Mouse (Mus musculus): Measurements from ENCODE around the gene Gse1. TPM values are rescaled to one million over a fixed set of nuclear protein-coding genes. Genes with fewer than 3 reads are reported as not detected.

Gse1 gene
- polyA plus RNA-seq, 1 experiment: 17.1 TPM

- TF ChIP-seq GATA1 (IDR thresholded peaks at IDR 0.05; ENCODE audit: low read length) (no peak), TAL1 (IDR thresholded peaks at IDR 0.05; ENCODE audit: low read length) (no peak)
- Histone ChIP-seq H3K4me3 (replicated peaks) (no peak overlapping the region), H3K36me3 (ENCODE audit: control insufficient read depth) (no peaks in the 10 kb centered on the region; the same call in 1 of the 2 replicates), H3K9me3 (ENCODE audit: control insufficient read depth, low read length) (peaks cover 6% of the 10 kb centered on the region; the same call in 1 of the 2 replicates), H3K27me3 (ENCODE audit: control insufficient read depth) (peaks cover 63% of the 10 kb centered on the region), H3K4me1 (ENCODE audit: control insufficient read depth) (peaks cover 73% of the 10 kb centered on the region)
Measured at GRCm38 (mm10) chr8:120460375-120460774, 232.1 kb downstream of the Gse1 start.

- Histone ChIP-seq H3K9me3 (ENCODE audit: control insufficient read depth, low read length) (peaks cover 6% of the 10 kb centered on the region; the same call in 1 of the 2 replicates), H3K4me1 (ENCODE audit: control insufficient read depth) (peaks cover 64% of the 10 kb centered on the region), H3K4me3 (replicated peaks) (no peak overlapping the region), H3K36me3 (ENCODE audit: control insufficient read depth) (no peaks in the 10 kb centered on the region), H3K27me3 (ENCODE audit: control insufficient read depth) (peaks cover 79% of the 10 kb centered on the region)
- TF ChIP-seq GATA1 (IDR thresholded peaks at IDR 0.05; ENCODE audit: low read length): no peak
- TF ChIP-seq TAL1 (IDR thresholded peaks at IDR 0.05; ENCODE audit: low read length): no peak
Measured at GRCm38 (mm10) chr8:120462119-120462551, 233.9 kb downstream of the Gse1 start.

GRCm38 (mm10) chr8:120462611-120463010 lies 234.4 kb downstream of the Gse1 start:
- TF ChIP-seq TAL1 (IDR thresholded peaks at IDR 0.05; ENCODE audit: low read length): no peak
- TF ChIP-seq GATA1 (IDR thresholded peaks at IDR 0.05; ENCODE audit: low read length): no peak
- peaks cover 61% of the 10 kb centered on the region for H3K4me1 ChIP-seq (ENCODE audit: control insufficient read depth)
- H3K36me3 ChIP-seq (ENCODE audit: control insufficient read depth): no peaks in the 10 kb centered on the region
- peaks cover 6% of the 10 kb centered on the region; the same call in 1 of the 2 replicates for H3K9me3 ChIP-seq (ENCODE audit: control insufficient read depth, low read length)
- no peak overlapping the region for H3K4me3 ChIP-seq (replicated peaks)
- peaks cover 84% of the 10 kb centered on the region for H3K27me3 ChIP-seq (ENCODE audit: control insufficient read depth)

GRCm38 (mm10) chr8:120463918-120464584 lies 235.8 kb downstream of the Gse1 start:
- Histone ChIP-seq H3K4me3 (replicated peaks) (no peak overlapping the region), H3K4me1 (ENCODE audit: control insufficient read depth) (peaks cover 51% of the 10 kb centered on the region)

DNA sequence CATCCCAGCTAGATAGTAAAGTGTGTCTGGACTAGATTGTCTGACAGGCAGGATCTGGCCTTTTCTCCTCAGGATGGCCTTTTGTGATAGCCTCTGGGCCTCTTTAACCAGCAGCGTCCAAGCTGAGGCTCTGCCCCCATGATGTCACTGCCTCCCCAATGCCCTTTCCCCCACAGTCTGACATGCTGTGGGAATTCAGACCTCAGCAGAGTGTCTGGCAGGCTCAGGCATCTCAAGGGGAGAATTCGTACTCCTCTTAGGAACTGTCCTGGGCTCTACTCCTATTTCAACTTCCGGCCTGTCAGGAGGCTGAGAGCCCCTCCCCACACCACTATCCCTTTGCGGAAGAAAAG lies 236.3 kb downstream of the Gse1 start:
- Histone ChIP-seq H3K36me3 (ENCODE audit: control insufficient read depth) (no peaks in the 10 kb centered on the region), H3K9me3 (ENCODE audit: control insufficient read depth, low read length) (peaks cover 6% of the 10 kb centered on the region; the same call in 1 of the 2 replicates), H3K4me3 (replicated peaks) (no peak overlapping the region), H3K4me1 (ENCODE audit: control insufficient read depth) (peaks cover 50% of the 10 kb centered on the region), H3K27me3 (ENCODE audit: control insufficient read depth) (peaks cover 85% of the 10 kb centered on the region)
- TF ChIP-seq GATA1 (IDR thresholded peaks at IDR 0.05; ENCODE audit: low read length) (no peak), TAL1 (IDR thresholded peaks at IDR 0.05; ENCODE audit: low read length) (no peak)

More at GRCm38 (mm10) chr8:120463918-120464584, 235.8 kb downstream of the Gse1 start:
- TF ChIP-seq TAL1 (IDR thresholded peaks at IDR 0.05; ENCODE audit: low read length) (no peak), GATA1 (IDR thresholded peaks at IDR 0.05; ENCODE audit: low read length) (no peak)
- peaks cover 6% of the 10 kb centered on the region; the same call in 1 of the 2 replicates for H3K9me3 ChIP-seq (ENCODE audit: control insufficient read depth, low read length)
- peaks cover 88% of the 10 kb centered on the region for H3K27me3 ChIP-seq (ENCODE audit: control insufficient read depth)
- no peaks in the 10 kb centered on the region for H3K36me3 ChIP-seq (ENCODE audit: control insufficient read depth)

GRCm38 (mm10) chr8:120465710-120466109 lies 237.5 kb downstream of the Gse1 start:
- H3K4me3 ChIP-seq (replicated peaks): no peak overlapping the region
- H3K27me3 ChIP-seq (ENCODE audit: control insufficient read depth): peaks cover 83% of the 10 kb centered on the region
- H3K4me1 ChIP-seq (ENCODE audit: control insufficient read depth): peaks cover 54% of the 10 kb centered on the region
- TF ChIP-seq TAL1 (IDR thresholded peaks at IDR 0.05; ENCODE audit: low read length) (no peak), GATA1 (IDR thresholded peaks at IDR 0.05; ENCODE audit: low read length) (no peak)
- peaks cover 6% of the 10 kb centered on the region; the same call in 1 of the 2 replicates for H3K9me3 ChIP-seq (ENCODE audit: control insufficient read depth, low read length)
- no peaks in the 10 kb centered on the region for H3K36me3 ChIP-seq (ENCODE audit: control insufficient read depth)

GRCm38 (mm10) chr8:120466266-120466665 lies 238.0 kb downstream of the Gse1 start:
- Histone ChIP-seq H3K4me1 (ENCODE audit: control insufficient read depth) (peaks cover 55% of the 10 kb centered on the region), H3K36me3 (ENCODE audit: control insufficient read depth) (no peaks in the 10 kb centered on the region), H3K27me3 (ENCODE audit: control insufficient read depth) (peaks cover 78% of the 10 kb centered on the region), H3K4me3 (replicated peaks) (no peak overlapping the region), H3K9me3 (ENCODE audit: control insufficient read depth, low read length) (peaks cover 6% of the 10 kb centered on the region; the same call in 1 of the 2 replicates)
- TF ChIP-seq TAL1 (IDR thresholded peaks at IDR 0.05; ENCODE audit: low read length): no peak
- TF ChIP-seq GATA1 (IDR thresholded peaks at IDR 0.05; ENCODE audit: low read length): no peak

GRCm38 (mm10) chr8:120467598-120467997 lies 239.3 kb downstream of the Gse1 start:
- no peak for TF ChIP-seq TAL1 (IDR thresholded peaks at IDR 0.05; ENCODE audit: low read length)
- TF ChIP-seq GATA1 (IDR thresholded peaks at IDR 0.05; ENCODE audit: low read length): no peak
- Histone ChIP-seq H3K27me3 (ENCODE audit: control insufficient read depth) (peaks cover 64% of the 10 kb centered on the region), H3K4me1 (ENCODE audit: control insufficient read depth) (peaks cover 57% of the 10 kb centered on the region), H3K36me3 (ENCODE audit: control insufficient read depth) (no peaks in the 10 kb centered on the region), H3K4me3 (replicated peaks) (no peak overlapping the region), H3K9me3 (ENCODE audit: control insufficient read depth, low read length) (peaks cover 6% of the 10 kb centered on the region; the same call in 1 of the 2 replicates)

GRCm38 (mm10) chr8:120470170-120470569 lies 241.9 kb downstream of the Gse1 start:
- no peaks in the 10 kb centered on the region for H3K9me3 ChIP-seq (ENCODE audit: control insufficient read depth, low read length)
- H3K4me3 ChIP-seq (replicated peaks): no peak overlapping the region
- TF ChIP-seq TAL1 (IDR thresholded peaks at IDR 0.05; ENCODE audit: low read length) (no peak), GATA1 (IDR thresholded peaks at IDR 0.05; ENCODE audit: low read length) (no peak)
- no peaks in the 10 kb centered on the region; the same call in 1 of the 2 replicates for H3K36me3 ChIP-seq (ENCODE audit: control insufficient read depth)
- H3K4me1 ChIP-seq (ENCODE audit: control insufficient read depth): peaks cover 65% of the 10 kb centered on the region
- H3K27me3 ChIP-seq (ENCODE audit: control insufficient read depth): peaks cover 46% of the 10 kb centered on the region
